Mouse (Mus musculus) spleen, adult 10 weeks (tissue): Measurements from ENCODE around the gene Rbms1. TPM values are rescaled to one million over a fixed set of nuclear protein-coding genes. Genes with fewer than 3 reads are reported as not detected.

ENCODE experiments used
- polyA plus RNA-seq: library from polyadenylated mRNA; stranded (reverse); fragments of 350-450 nt; fragmentation: Illumina TruSeq; extraction: RNeasy Lipid Tissue Mini Kit (QIAGEN cat#74804); gene quantifications from one replicate; pipeline ENCODE4 v1.2.3, GENCODE M21; 2015; ENCODE audit warnings: low replicate concordance; ENCODE audit not compliant: insufficient read depth

Gene Rbms1
- polyA plus RNA-seq: 90.1 TPM

DNA sequence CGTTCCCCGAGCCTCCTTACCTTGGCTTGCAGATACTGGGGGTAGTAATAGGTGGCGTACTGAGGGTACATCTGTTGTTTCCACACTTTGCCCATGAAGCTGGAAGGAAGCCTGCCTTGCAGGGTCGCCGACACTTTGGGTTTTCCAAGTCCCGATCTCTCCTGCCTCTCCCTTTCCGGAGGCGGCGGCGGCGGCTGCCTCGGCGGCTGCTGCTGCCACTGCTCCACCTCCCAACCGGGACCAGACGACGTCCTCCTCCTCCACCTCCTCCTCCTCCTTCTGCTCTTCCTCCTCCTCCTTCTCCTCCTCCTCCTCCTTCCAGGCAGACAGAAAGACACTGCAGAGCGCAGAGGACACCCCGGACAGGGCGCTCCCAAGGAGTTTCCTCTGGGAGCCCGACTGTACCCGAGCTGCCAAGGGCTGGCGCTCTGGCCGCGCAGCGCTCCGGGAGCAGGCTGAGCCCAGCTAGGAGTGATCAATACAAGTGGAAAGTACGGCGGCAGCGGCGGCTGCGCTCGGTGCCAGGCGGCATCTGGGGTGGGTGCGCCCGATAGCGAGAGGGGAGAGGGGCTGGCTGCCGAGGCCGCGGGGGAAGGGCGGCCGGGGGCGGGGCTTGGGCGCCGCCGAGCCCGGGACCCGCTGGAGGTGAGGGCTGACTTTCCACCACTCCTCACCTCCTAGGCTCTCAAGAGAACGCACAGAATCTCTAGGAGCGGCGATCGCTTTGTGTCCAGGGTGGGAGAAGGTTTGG lies at the start of gene Rbms1:
TSS of gene Rbms1 (minus strand) at position 522 of the 751 bp plus-strand sequence.

DNA sequence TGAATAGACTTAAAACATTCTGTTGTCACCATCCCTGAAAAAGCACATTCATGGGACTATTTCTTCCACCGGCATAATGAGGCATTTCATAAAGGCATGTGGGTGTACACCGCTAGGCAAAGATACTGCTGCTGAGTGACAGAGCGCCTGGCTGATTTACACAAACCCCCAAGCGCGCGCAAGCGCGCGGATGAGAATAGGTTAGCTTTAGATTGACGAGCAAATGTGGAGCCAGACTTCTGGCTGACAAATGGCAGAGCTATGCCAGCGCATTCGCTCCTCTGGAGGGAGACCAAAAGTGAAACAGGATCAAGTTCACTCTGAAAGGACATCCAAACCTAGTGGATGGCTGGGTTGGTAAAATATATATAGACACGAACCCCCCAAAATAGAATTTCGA lies 240.5 kb downstream of the Rbms1 start, which contains the start of gene Itgb6:
TSS of gene Itgb6 (minus strand) at position 130 of the 400 bp plus-strand sequence.

Other genes with a start within 250 kb of the Rbms1 start
- not detected for gene Itgb6, start 240.5 kb downstream of the Rbms1 start, polyA plus RNA-seq